Mouse (Mus musculus) embryonic facial prominence, embryonic 15.5 days (tissue): ENCODE results near the gene Ecm2. TPM values are rescaled to one million over a fixed set of nuclear protein-coding genes. Genes with fewer than 3 reads are reported as not detected.

Source experiments
- ATAC-seq: fragments of 200-750 bp; cut with Nextera tagmentation; 2 replicates; pipeline ENCODE4 v1.8.0; 2017; ENCODE audit warnings: low read depth, moderate TSS enrichment; ENCODE audit not compliant: insufficient number of reproducible peaks, low FRiP score, low TSS enrichment
- H3K27ac ChIP-seq: fragments of 300-500 bp; sonication (generic); replicated peaks from 2 replicates; pipeline ENCODE4 v1.5.1; 2015; ENCODE audit warnings: mild to moderate bottlenecking, inconsistent platforms
- H3K27me3 ChIP-seq: fragments of 300-500 bp; sonication (generic); 2 replicates; pipeline ENCODE4 v1.6.1; 2015; ENCODE audit warnings: inconsistent platforms
- H3K36me3 ChIP-seq: fragments of 300-500 bp; sonication (generic); 2 replicates; pipeline ENCODE4 v1.6.1; 2015; ENCODE audit warnings: mild to moderate bottlenecking, inconsistent platforms
- H3K4me1 ChIP-seq: fragments of 300-500 bp; sonication (generic); 2 replicates; pipeline ENCODE4 v1.6.1; 2015; ENCODE audit warnings: inconsistent platforms
- H3K4me2 ChIP-seq: fragments of 300-500 bp; sonication (generic); replicated peaks from 2 replicates; pipeline ENCODE4 v1.6.1; 2015; ENCODE audit warnings: mild to moderate bottlenecking, inconsistent platforms
- H3K4me3 ChIP-seq: fragments of 300-500 bp; sonication (generic); replicated peaks from 2 replicates; pipeline ENCODE4 v1.5.1; 2015; ENCODE audit warnings: mild to moderate bottlenecking, inconsistent platforms
- H3K9ac ChIP-seq: fragments of 300-500 bp; sonication (generic); 2 replicates; pipeline ENCODE4 v1.6.1; 2015; ENCODE audit warnings: inconsistent platforms
- H3K9me3 ChIP-seq: fragments of 300-500 bp; sonication (generic); replicated peaks from 2 replicates; pipeline ENCODE4 v1.6.1; 2016; ENCODE audit warnings: inconsistent platforms
- WGBS: fragments of 180-500 bp; shearing (Covaris S2); methylation state at CpG from one replicate; pipeline ENCODE4 v1.1.7; 2015; 5-methylcytosine and 5-hydroxymethylcytosine counted together
- polyA plus RNA-seq: library from polyadenylated mRNA; unstranded; fragments of >200 nt; fragmentation: Nextera tagmentation; extraction: Ambion mirVana; gene quantifications from 2 replicates; pipeline ENCODE4 v1.2.1, GENCODE M21; 2015

Ecm2 gene
- polyA plus RNA-seq, 1 experiment from 2014 or later, result 2.3 TPM

DNA sequence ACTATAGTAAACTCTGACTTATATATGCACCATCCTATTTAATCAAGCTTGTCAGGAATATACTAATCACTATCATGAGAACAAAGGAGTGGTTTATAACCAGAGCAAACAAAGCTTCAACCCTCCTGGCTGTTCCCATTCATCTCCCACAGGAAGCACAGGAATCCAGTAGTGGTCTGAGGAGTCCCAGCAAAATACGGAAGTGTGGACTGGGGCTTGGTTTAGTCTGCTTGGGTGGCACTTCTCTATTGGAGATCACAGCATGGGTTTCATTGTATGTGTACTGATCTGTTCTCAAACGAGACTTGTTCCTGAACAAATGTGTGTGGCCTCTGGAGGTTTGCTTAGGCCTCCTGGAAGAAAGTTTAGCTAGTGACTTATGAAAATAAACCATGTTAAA lies 14.2 kb downstream of the Ecm2 start:
- no peak overlapping the region for H3K4me2 ChIP-seq
- ATAC-seq, result no peak
- H3K27me3 ChIP-seq, result no peaks in the 10 kb centered on the region
- no peaks in the 10 kb centered on the region for H3K9me3 ChIP-seq
- H3K4me3 ChIP-seq, result no peak overlapping the region
- no peak overlapping the region for H3K9ac ChIP-seq
- H3K4me1 ChIP-seq, result 0 out of 2 replicates have a peak, but pooled peaks cover 5% of the 10 kb centered on the region
- no peaks in the 10 kb centered on the region for H3K36me3 ChIP-seq
- H3K27ac ChIP-seq, result no peak overlapping the region
- 54% methylated on average over 2 of the region's 2 CpGs for WGBS

DNA sequence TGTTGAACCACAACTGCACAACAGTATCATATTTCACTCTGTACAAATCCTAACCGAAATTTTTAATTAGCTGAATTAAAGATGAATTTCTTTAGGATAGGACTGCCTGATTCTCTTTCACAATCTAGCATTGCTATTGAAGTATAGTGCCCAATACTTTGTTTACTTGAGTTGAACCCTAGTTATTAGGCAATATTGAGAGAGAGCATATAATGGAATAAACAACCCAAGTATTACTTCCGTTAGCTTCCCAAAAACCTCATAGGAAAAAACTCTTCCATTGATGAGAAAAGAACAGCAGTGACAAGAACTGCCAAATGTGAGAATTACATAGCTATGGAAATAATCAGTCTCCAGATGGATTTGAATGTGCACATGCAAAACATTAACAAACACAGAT lies 21.6 kb downstream of the Ecm2 start:
- Histone ChIP-seq H3K4me3 (no peak overlapping the region), H3K36me3 (no peaks in the 10 kb centered on the region), H3K27me3 (no peaks in the 10 kb centered on the region), H3K27ac (no peak overlapping the region; the same call in 1 of the 2 replicates), H3K9me3 (no peaks in the 10 kb centered on the region), H3K4me2 (no peak overlapping the region), H3K9ac (no peak overlapping the region), H3K4me1 (no peaks in the 10 kb centered on the region)
- no peak for ATAC-seq
- 44% methylated on average over 2 of the region's 2 CpGs for WGBS

DNA sequence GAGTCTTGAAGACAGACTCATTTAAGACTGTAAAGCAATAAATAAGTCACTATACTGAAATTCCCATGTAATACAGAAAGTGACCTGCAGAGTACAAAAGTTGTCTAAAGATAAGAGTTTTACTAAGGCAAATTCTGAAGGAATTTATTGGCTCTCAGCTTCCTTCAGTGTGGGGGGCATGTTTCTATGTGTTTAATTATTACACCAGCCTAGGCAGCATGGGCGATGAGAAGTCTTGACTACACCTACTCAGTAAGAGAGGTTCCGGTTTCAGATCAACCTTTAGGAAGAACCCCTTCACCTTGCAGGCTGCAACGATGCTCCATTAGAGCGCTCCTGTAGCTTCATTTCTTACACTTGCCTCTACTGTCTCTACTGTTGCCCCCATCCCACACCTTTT lies 26.0 kb downstream of the Ecm2 start:
- Histone ChIP-seq H3K27me3 (no peaks in the 10 kb centered on the region), H3K9ac (no peak overlapping the region), H3K27ac (no peak overlapping the region), H3K36me3 (no peaks in the 10 kb centered on the region), H3K4me3 (no peak overlapping the region), H3K9me3 (no peaks in the 10 kb centered on the region), H3K4me1 (no peaks in the 10 kb centered on the region), H3K4me2 (no peak overlapping the region)
- 94% methylated on average over 4 of the region's 4 CpGs for WGBS
- ATAC-seq, result no peak

DNA sequence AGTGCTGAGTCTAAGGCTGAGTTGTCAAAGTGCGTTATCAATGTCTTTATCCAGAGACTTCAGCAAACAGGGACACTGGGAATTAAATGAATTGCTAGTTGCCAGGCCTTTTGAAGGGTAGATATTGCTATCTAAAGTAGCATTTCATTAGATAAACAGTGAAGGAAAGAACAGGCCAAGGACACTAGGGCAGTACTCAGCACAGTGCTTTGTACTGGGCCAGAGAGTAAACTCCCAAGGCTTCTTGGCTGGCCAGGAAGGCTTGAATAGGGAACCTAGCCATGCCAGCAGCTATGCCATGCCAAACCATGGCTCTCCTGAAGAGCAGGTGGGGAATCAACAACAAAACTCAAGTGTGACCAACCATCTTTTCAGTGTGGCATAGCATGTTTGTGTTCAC lies 32.3 kb downstream of the Ecm2 start:
- no peaks in the 10 kb centered on the region for H3K36me3 ChIP-seq
- no peak overlapping the region for H3K4me2 ChIP-seq
- H3K9ac ChIP-seq, result no peak overlapping the region
- no peaks in the 10 kb centered on the region for H3K4me1 ChIP-seq
- 98% methylated on average over 1 of the region's 1 CpGs for WGBS
- no peak overlapping the region for H3K4me3 ChIP-seq
- H3K27me3 ChIP-seq, result no peaks in the 10 kb centered on the region
- no peaks in the 10 kb centered on the region for H3K9me3 ChIP-seq
- H3K27ac ChIP-seq, result no peak overlapping the region
- no peak for ATAC-seq

DNA sequence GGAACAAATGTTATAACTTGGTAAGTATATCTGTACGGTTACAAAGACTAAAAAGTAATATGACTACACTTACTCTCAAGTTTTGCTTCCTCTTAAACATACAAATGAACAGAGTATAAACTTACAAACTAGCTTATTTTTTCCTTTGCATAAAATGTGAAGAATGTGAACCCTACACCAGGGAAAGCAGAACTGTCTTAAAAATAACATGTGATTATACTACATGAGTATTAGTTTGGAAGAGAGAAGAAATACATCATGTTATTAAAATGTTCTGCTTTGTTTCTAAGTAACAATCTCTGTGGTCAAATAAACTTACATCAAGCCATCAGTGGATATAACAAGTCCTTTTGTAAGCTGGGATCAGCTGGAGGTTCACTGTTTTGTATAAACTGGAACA lies 34.1 kb downstream of the Ecm2 start:
- no peak for ATAC-seq
- H3K9ac ChIP-seq, result no peak overlapping the region
- no peaks in the 10 kb centered on the region for H3K27me3 ChIP-seq
- H3K36me3 ChIP-seq, result no peaks in the 10 kb centered on the region
- WGBS, result 45% methylated on average over 1 of the region's 1 CpGs
- 0 out of 2 replicates have a peak overlapping the region, but pooled peaks have one; percentile 3 for H3K27ac ChIP-seq
- 0 out of 2 replicates have a peak, but pooled peaks cover 1% of the 10 kb centered on the region for H3K4me1 ChIP-seq
- no peak overlapping the region for H3K4me3 ChIP-seq
- no peaks in the 10 kb centered on the region for H3K9me3 ChIP-seq
- H3K4me2 ChIP-seq, result no peak overlapping the region

DNA sequence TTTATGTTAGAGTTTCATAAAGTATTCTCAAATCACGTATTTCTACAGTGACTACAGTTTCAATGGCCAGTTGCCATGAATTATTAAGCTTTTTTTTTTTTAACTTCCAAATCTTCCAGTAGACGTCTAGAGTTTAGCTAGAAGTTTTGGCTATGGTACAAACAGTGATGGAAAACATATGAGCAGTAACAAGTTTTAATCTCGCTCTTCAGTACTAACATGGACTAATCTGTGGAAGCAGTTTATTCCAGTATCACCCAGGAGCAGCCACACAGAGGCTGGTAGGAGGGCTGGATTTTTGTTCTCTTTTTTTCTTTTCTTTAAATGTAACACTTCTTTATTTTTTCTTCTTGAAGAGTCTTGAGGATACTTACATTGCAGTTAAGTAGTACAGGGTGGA lies 39.7 kb downstream of the Ecm2 start, which contains the start of gene Aspn:
TSS of gene Aspn (plus strand) at position 165 of the 400 bp plus-strand sequence.
- Histone ChIP-seq H3K4me3 (peak within 1 kb of the TSS; percentile 22), H3K27ac (peak within 1 kb of the TSS; percentile 83), H3K4me2 (0 out of 2 replicates have a peak within 1 kb of the TSS, but pooled peaks have one; percentile 12), H3K27me3 (no peaks in the 10 kb centered on the region), H3K9me3 (no peaks in the 10 kb centered on the region), H3K36me3 (no peaks in the 10 kb centered on the region), H3K4me1 (peaks cover 10% of the 10 kb centered on the region), H3K9ac (no peak within 1 kb of the TSS)
- 0 out of 2 replicates have a peak, but pooled peaks have one; percentile 61 for ATAC-seq
- 26% methylated on average over 3 of the region's 3 CpGs for WGBS

DNA sequence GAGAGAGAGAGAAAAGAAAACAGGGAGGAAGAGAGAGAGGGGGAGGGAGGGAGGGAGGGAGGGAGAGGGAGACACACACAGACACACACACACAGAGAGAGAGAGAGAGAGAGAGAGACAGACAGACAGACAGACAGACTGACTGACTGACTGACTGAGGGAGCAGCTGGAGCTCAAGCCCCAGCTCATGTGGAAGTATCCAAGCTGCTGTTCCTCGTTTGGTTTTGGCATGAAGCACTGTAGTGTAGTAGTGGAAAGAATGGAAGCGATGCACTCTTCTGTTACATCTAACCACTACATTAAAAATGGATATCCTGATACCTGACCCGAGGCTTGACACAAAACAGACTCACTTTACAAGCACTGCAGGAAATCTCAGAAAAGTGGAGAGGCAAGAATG lies 41.0 kb downstream of the Ecm2 start:
- Histone ChIP-seq H3K27ac (peak overlapping the region; percentile 83), H3K36me3 (no peaks in the 10 kb centered on the region), H3K4me1 (peaks cover 10% of the 10 kb centered on the region), H3K4me3 (peak overlapping the region; percentile 22), H3K9me3 (no peaks in the 10 kb centered on the region), H3K9ac (no peak overlapping the region), H3K4me2 (0 out of 2 replicates have a peak overlapping the region, but pooled peaks have one; percentile 12), H3K27me3 (no peaks in the 10 kb centered on the region)
- ATAC-seq, result peak; percentile 84
- 21% methylated on average over 3 of the region's 3 CpGs for WGBS

DNA sequence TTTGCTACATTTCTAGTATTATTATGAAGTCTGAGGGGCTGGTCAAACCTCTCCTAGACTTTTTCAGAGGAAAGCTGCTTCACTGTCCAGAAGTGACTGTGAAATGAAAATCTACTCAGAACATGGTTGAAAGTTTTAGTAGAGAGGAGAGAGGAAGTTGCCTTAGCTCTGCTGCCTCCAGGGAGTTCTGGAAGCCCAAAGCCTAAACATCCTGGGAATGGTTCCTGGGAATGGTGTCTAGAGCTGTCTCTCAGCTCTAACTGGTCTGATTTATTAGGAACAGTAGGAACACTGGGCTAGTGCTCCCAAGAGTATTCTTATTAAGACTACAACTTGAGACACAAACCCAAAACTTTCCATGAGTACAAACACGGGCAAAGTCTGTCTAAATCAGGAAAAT lies 41.9 kb downstream of the Ecm2 start:
- Histone ChIP-seq H3K36me3 (no peaks in the 10 kb centered on the region), H3K4me2 (0 out of 2 replicates have a peak overlapping the region, but pooled peaks have one; percentile 7), H3K27me3 (no peaks in the 10 kb centered on the region), H3K9me3 (no peaks in the 10 kb centered on the region), H3K4me3 (peak overlapping the region; percentile 22; the same call in 1 of the 2 replicates), H3K9ac (no peak overlapping the region), H3K27ac (peak overlapping the region; percentile 83), H3K4me1 (peaks cover 10% of the 10 kb centered on the region)
- whole genome bisulfite sequencing, result 64% methylated on average over 1 of the region's 1 CpGs
- ATAC-seq, result no peak

DNA sequence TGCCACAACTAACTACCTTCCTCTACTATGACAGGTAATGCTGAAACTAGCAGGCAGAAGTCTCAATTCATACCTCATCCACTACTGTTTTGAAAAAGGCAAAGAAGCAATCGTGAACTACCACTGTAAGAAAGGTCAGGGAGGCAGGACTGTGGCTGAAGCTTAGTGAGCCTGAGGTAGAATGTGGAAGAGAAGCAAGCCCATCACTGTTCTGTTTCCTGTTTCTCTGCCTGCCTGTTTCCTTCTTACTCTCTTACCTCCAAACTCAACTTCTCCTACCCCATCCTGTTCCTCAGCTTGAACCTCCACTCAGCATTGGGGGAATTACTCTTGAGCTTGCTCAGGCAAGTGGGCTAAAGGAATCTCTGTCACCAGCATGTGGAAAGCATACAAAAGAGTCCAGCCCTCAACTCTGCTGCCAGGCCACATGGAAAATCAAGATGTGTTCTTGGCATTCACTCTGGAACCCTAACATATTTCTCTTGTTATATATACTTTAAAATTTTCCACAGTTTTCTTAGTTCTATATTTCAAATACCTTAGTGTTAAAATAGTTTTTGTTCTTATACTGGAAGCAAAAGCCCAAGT lies 43.0 kb downstream of the Ecm2 start:
- Histone ChIP-seq H3K4me2 (peak overlapping the region; percentile 2; the same call in 1 of the 2 replicates), H3K9me3 (no peaks in the 10 kb centered on the region), H3K4me1 (peaks cover 10% of the 10 kb centered on the region), H3K9ac (no peak overlapping the region), H3K27ac (peak overlapping the region; percentile 83), H3K4me3 (no peak overlapping the region), H3K36me3 (no peaks in the 10 kb centered on the region), H3K27me3 (no peaks in the 10 kb centered on the region)
- 63% methylated on average over 1 of the region's 1 CpGs for WGBS
- peak; percentile 64; the same call in 1 of the 2 replicates for ATAC-seq

DNA sequence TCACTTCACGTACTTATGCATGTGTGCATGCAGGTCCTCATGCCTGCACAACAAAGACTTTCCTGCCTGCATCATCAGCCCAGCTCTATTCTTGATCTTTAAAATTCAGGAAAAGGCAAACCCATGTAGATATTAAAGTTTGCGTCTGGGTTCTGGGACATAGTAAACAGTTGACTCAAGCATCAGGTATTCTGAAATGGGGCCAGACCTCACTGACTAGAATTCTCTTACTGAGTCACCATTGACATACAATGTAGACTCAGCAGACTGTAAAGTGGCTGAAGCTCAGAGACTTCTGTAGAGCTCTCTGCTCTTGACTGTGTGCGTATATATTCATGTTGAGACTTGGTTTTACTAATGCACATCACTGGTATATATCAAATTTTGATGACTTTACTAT lies 45.0 kb downstream of the Ecm2 start:
- no peak overlapping the region for H3K9ac ChIP-seq
- H3K4me3 ChIP-seq, result no peak overlapping the region
- H3K27me3 ChIP-seq, result no peaks in the 10 kb centered on the region
- no peak for ATAC-seq
- no peak overlapping the region for H3K4me2 ChIP-seq
- 89% methylated on average over 3 of the region's 3 CpGs for WGBS
- peaks cover 6% of the 10 kb centered on the region for H3K4me1 ChIP-seq
- H3K27ac ChIP-seq, result no peak overlapping the region
- no peaks in the 10 kb centered on the region for H3K9me3 ChIP-seq
- no peaks in the 10 kb centered on the region for H3K36me3 ChIP-seq

DNA sequence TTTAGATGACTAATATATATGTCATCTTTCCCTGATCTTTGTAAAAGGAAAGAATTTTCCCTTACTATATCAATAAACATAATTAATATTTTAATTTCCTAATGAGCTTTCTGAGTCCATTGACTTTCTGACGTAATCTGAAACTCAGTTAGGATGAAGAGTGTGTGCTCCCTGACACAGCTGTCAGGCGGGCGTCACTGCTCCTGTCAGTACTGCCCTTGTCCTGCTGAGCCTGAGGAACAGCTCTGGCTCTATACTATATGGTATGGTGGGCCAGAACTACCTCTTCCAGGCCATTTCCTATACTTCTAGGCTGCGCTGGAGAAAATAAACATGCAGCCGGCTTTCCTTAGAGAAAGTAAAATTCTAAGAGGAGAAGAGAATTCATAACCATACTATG lies 49.9 kb downstream of the Ecm2 start:
- no peaks in the 10 kb centered on the region for H3K4me1 ChIP-seq
- ATAC-seq, result no peak
- 72% methylated on average over 5 of the region's 5 CpGs for WGBS
- H3K27me3 ChIP-seq, result no peaks in the 10 kb centered on the region
- no peaks in the 10 kb centered on the region for H3K9me3 ChIP-seq
- no peak overlapping the region for H3K4me2 ChIP-seq
- no peak overlapping the region for H3K4me3 ChIP-seq
- H3K9ac ChIP-seq, result no peak overlapping the region
- H3K36me3 ChIP-seq, result no peaks in the 10 kb centered on the region
- H3K27ac ChIP-seq, result no peak overlapping the region

DNA sequence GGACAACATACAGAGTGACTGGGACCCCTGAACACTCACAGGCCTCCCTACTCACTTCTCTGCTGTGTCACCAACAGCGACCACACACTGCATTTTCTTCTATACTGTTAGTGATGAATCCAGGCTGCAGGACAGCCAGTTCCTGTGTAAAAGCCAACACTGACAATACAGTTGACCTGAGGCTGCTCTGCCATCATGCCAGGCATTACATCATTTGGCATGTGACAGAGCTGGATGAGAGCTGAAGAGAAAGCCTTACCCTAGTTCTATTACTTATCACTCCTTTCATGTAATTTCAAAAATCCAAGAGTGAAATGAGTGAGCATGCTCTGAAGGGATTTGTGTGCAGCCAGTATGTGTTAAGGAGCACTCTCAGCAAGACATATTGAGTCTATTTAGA lies 51.6 kb downstream of the Ecm2 start:
- Histone ChIP-seq H3K4me1 (no peaks in the 10 kb centered on the region), H3K27me3 (no peaks in the 10 kb centered on the region), H3K4me3 (no peak overlapping the region), H3K4me2 (no peak overlapping the region), H3K27ac (no peak overlapping the region), H3K9me3 (no peaks in the 10 kb centered on the region), H3K36me3 (no peaks in the 10 kb centered on the region), H3K9ac (no peak overlapping the region)
- no peak for ATAC-seq
- 87% methylated on average over 1 of the region's 1 CpGs for WGBS
